Mouse (Mus musculus) midbrain, embryonic 15.5 days (tissue): ENCODE measurements around the gene Sclt1. TPM values are rescaled to one million over a fixed set of nuclear protein-coding genes. Genes with fewer than 3 reads are reported as not detected.
A peak's percentile ranks its signal among the peaks of the same experiment; 100 is the strongest.

ENCODE experiments used
- ATAC-seq: fragments of 200-750 bp; cut with Nextera tagmentation; replicated peaks from 2 replicates; pipeline ENCODE4 v1.8.0; 2017; ENCODE audit warnings: moderate TSS enrichment
- H3K27ac ChIP-seq: fragments of 300-500 bp; sonication (generic); 2 replicates; pipeline ENCODE4 v1.5.1; 2015; ENCODE audit warnings: mild to moderate bottlenecking, inconsistent platforms
- H3K27me3 ChIP-seq: fragments of 300-500 bp; sonication (generic); replicated peaks from 2 replicates; pipeline ENCODE4 v1.6.1; 2015; ENCODE audit warnings: inconsistent platforms
- H3K36me3 ChIP-seq: fragments of 300-500 bp; sonication (generic); replicated peaks from 2 replicates; pipeline ENCODE4 v1.6.1; 2015; ENCODE audit warnings: inconsistent platforms
- H3K4me1 ChIP-seq: fragments of 300-500 bp; sonication (generic); 2 replicates; pipeline ENCODE4 v1.6.1; 2015; ENCODE audit warnings: inconsistent platforms
- H3K4me2 ChIP-seq: fragments of 300-500 bp; sonication (generic); 2 replicates; pipeline ENCODE4 v1.6.1; 2015; ENCODE audit warnings: inconsistent platforms, mild to moderate bottlenecking, moderate library complexity
- H3K4me3 ChIP-seq: fragments of 300-500 bp; sonication (generic); 2 replicates; pipeline ENCODE4 v1.5.1; 2015; ENCODE audit warnings: mild to moderate bottlenecking, inconsistent platforms
- H3K9ac ChIP-seq: fragments of 300-500 bp; sonication (generic); 2 replicates; pipeline ENCODE4 v1.6.1; 2015; ENCODE audit warnings: mild to moderate bottlenecking, inconsistent platforms
- H3K9me3 ChIP-seq: fragments of 300-500 bp; sonication (generic); 2 replicates; pipeline ENCODE4 v1.6.1; 2016; ENCODE audit warnings: inconsistent platforms
- WGBS: fragments of 180-500 bp; shearing (Covaris S2); methylation state at CpG from one replicate; pipeline ENCODE4 v1.1.7; 2015; ENCODE audit warnings: mixed read lengths; 5-methylcytosine and 5-hydroxymethylcytosine counted together
- polyA plus RNA-seq: library from polyadenylated mRNA; unstranded; fragments of >200 nt; fragmentation: Nextera tagmentation; extraction: Ambion mirVana; gene quantifications from 2 replicates; pipeline ENCODE4 v1.2.1, GENCODE M21; 2015

The Sclt1 gene
- polyA plus RNA-seq, 1 experiment from 2014 or later: 20.9 TPM

- Histone ChIP-seq H3K27ac (no peak overlapping the region), H3K27me3 (no peaks in the 10 kb centered on the region), H3K4me1 (peaks cover 21% of the 10 kb centered on the region), H3K4me3 (no peak overlapping the region), H3K9ac (no peak overlapping the region), H3K9me3 (no peaks in the 10 kb centered on the region), H3K36me3 (peaks cover 3% of the 10 kb centered on the region; the same call in 1 of the 2 replicates), H3K4me2 (no peak overlapping the region)
- ATAC-seq: no peak
- WGBS: 94% methylated on average over 12 of the region's 12 CpGs
Observed at GRCm38 (mm10) chr3:41604629-41605321, 137.5 kb downstream of the Sclt1 start.

- Histone ChIP-seq H3K4me1 (peaks cover 21% of the 10 kb centered on the region), H3K4me3 (no peak overlapping the region), H3K9me3 (no peaks in the 10 kb centered on the region), H3K36me3 (no peaks in the 10 kb centered on the region), H3K27ac (peak overlapping the region; percentile 55), H3K4me2 (no peak overlapping the region), H3K27me3 (no peaks in the 10 kb centered on the region), H3K9ac (no peak overlapping the region)
- ATAC-seq: peak; percentile 60
- WGBS: 19% methylated on average over 5 of the region's 5 CpGs
Observed at GRCm38 (mm10) chr3:41603470-41604019, 138.8 kb downstream of the Sclt1 start.

DNA sequence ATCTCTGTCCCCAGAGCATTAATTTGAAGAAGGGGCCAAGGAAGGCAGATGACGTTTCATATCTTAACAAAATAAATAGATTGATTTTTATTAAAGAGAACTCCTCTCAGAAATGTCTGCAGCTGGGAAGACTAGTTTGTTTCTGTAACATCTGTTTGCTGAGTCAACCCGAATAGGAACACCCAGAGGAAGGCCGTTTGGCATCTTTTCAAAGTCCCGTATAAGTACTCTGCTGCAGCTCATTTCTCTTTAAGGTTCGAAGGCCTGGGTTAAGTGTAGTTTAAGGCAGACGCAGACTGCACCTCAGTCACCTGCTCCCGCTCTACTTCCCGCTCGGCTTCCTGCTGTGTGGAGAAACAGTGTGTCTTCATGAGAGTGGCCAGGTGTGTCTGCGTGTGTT is 139.4 kb downstream of the Sclt1 start:
- peak; percentile 6; the same call in 1 of the 2 replicates for ATAC-seq

GRCm38 (mm10) chr3:41601226-41602020 is 140.9 kb downstream of the Sclt1 start:
- ATAC-seq: no peak
- no peak overlapping the region for H3K27ac ChIP-seq
- WGBS: 72% methylated on average over 9 of the region's 9 CpGs

More for the DNA sequence above, 139.4 kb downstream of the Sclt1 start:
- peaks cover 21% of the 10 kb centered on the region for H3K4me1 ChIP-seq
- no peak overlapping the region for H3K9ac ChIP-seq
- 38% methylated on average over 10 of the region's 10 CpGs for WGBS
- H3K4me2 ChIP-seq: no peak overlapping the region
- H3K27ac ChIP-seq: peak overlapping the region; percentile 55
- no peaks in the 10 kb centered on the region for H3K27me3 ChIP-seq
- H3K36me3 ChIP-seq: no peaks in the 10 kb centered on the region
- H3K9me3 ChIP-seq: no peaks in the 10 kb centered on the region
- H3K4me3 ChIP-seq: no peak overlapping the region

DNA sequence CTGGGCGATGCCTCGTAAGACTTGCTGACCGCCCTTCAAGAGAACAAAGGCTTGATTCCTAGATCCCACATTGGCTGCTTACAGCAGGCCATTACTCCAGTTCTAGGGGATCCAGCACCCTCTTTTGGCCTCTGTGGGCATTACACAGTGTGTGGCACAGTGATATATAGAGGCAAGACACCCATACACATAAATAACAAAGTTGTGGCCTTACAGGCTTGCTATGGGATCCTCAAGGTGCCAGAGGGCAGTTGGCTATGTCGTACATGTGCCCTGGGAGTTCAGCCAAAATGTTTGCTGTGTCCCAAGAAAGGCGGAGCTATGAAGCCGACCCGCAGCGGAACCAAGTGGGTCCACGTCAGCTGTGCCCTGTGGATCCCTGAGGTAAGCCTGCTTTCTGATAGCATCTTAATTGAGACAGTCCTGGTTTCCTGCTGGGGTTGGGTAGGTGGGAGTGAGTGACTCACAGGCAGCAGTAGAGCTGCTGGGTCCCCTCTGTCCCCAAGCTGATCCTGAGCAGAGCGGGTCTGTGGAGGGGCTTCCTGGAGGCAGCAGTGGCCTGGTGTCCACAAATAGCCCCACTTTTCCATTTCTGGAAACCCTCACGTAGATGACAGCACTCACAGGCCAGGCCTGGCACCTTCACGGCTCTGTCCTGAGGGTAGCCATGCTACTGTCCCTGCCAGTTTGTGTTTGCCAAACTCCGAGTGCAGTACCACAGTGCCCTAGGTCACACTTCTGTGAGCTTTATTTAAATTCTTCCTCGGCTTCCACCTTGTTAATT is 142.3 kb downstream of the Sclt1 start:
- Histone ChIP-seq H3K4me1 (peaks cover 21% of the 10 kb centered on the region), H3K4me2 (no peak overlapping the region), H3K36me3 (no peaks in the 10 kb centered on the region; the same call in 1 of the 2 replicates), H3K9me3 (no peaks in the 10 kb centered on the region), H3K27me3 (no peaks in the 10 kb centered on the region), H3K9ac (no peak overlapping the region), H3K4me3 (no peak overlapping the region), H3K27ac (no peak overlapping the region)
- WGBS: 76% methylated on average over 14 of the region's 14 CpGs
- ATAC-seq: peak; percentile 37

More at GRCm38 (mm10) chr3:41601226-41602020, 140.9 kb downstream of the Sclt1 start:
- no peaks in the 10 kb centered on the region for H3K27me3 ChIP-seq
- H3K36me3 ChIP-seq: no peaks in the 10 kb centered on the region; the same call in 1 of the 2 replicates
- no peaks in the 10 kb centered on the region for H3K9me3 ChIP-seq
- no peak overlapping the region for H3K4me2 ChIP-seq
- peaks cover 21% of the 10 kb centered on the region for H3K4me1 ChIP-seq
- no peak overlapping the region for H3K4me3 ChIP-seq
- H3K9ac ChIP-seq: no peak overlapping the region

- H3K36me3 ChIP-seq: no peaks in the 10 kb centered on the region; the same call in 1 of the 2 replicates
- no peak overlapping the region for H3K27ac ChIP-seq
- peaks cover 18% of the 10 kb centered on the region for H3K4me1 ChIP-seq
- no peaks in the 10 kb centered on the region for H3K27me3 ChIP-seq
- no peak for ATAC-seq
- 94% methylated on average over 10 of the region's 10 CpGs for whole genome bisulfite sequencing
- H3K4me3 ChIP-seq: no peak overlapping the region
- no peak overlapping the region for H3K4me2 ChIP-seq
- no peak overlapping the region for H3K9ac ChIP-seq
- no peaks in the 10 kb centered on the region for H3K9me3 ChIP-seq
Observed at GRCm38 (mm10) chr3:41599226-41599625, 143.1 kb downstream of the Sclt1 start.

DNA sequence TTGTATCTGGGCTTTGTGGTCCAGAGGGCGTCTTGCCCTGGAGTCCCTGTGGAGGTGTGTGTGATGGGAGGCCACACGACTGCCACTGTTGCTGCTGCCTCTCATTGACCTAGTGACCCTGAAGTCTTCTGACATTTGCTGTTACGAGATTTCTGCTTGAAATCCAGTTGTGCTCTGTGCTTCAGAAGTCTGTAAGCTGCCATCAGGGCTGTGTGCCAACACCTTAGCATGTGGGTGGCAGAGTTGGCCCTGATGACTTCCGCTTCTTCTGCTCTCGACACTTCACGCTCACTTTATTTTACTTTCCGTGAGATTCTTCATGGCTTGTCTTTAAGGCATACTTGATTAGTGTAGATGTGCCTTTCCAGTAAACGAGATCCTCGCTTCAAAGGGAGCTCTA is 143.9 kb downstream of the Sclt1 start:
- H3K9me3 ChIP-seq: no peaks in the 10 kb centered on the region
- 75% methylated on average over 9 of the region's 9 CpGs for WGBS
- H3K4me2 ChIP-seq: no peak overlapping the region
- no peak overlapping the region for H3K4me3 ChIP-seq
- H3K27ac ChIP-seq: no peak overlapping the region
- H3K27me3 ChIP-seq: no peaks in the 10 kb centered on the region
- peaks cover 6% of the 10 kb centered on the region; the same call in 1 of the 2 replicates for H3K36me3 ChIP-seq
- no peak overlapping the region for H3K9ac ChIP-seq
- H3K4me1 ChIP-seq: peaks cover 10% of the 10 kb centered on the region
- no peak for ATAC-seq

DNA sequence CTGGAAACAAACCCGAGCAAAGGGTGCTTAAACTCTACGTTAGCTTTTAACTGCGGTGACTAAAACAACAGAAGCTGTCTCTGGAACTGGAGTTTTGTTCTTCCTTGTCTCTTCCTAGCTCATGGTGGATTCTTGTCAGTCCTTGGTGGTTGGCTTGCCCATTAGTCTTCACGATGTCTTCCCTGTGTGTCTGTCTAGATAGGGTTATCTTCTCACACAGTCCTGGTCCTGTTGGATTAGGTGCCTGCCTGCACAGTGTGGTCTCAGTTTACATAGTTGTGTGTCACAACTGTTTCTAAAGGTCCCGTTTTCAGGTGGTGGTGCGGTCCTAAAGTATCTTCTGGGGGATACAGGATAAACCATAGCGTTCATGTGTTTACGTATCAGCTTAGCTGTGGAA is 145.3 kb downstream of the Sclt1 start:
- H3K9ac ChIP-seq: no peak overlapping the region
- no peak overlapping the region for H3K27ac ChIP-seq
- no peak overlapping the region for H3K4me3 ChIP-seq
- H3K9me3 ChIP-seq: no peaks in the 10 kb centered on the region
- 95% methylated on average over 8 of the region's 8 CpGs for WGBS
- no peaks in the 10 kb centered on the region for H3K27me3 ChIP-seq
- H3K4me1 ChIP-seq: no peaks in the 10 kb centered on the region
- H3K4me2 ChIP-seq: no peak overlapping the region
- peaks cover 6% of the 10 kb centered on the region; the same call in 1 of the 2 replicates for H3K36me3 ChIP-seq
- ATAC-seq: no peak

- H3K36me3 ChIP-seq: peaks cover 6% of the 10 kb centered on the region; the same call in 1 of the 2 replicates
- 95% methylated on average over 4 of the region's 4 CpGs for WGBS
Observed at GRCm38 (mm10) chr3:41595010-41595409, 147.3 kb downstream of the Sclt1 start.

GRCm38 (mm10) chr3:41594097-41594879 is 148.0 kb downstream of the Sclt1 start:
- no peak for ATAC-seq
- Histone ChIP-seq H3K4me2 (no peak overlapping the region), H3K27ac (no peak overlapping the region), H3K4me3 (no peak overlapping the region), H3K27me3 (no peaks in the 10 kb centered on the region), H3K36me3 (peaks cover 6% of the 10 kb centered on the region; the same call in 1 of the 2 replicates), H3K4me1 (no peaks in the 10 kb centered on the region), H3K9me3 (no peaks in the 10 kb centered on the region), H3K9ac (no peak overlapping the region)
- WGBS: 86% methylated on average over 9 of the region's 9 CpGs

More at GRCm38 (mm10) chr3:41595010-41595409, 147.3 kb downstream of the Sclt1 start:
- Histone ChIP-seq H3K4me3 (no peak overlapping the region), H3K4me2 (no peak overlapping the region), H3K4me1 (no peaks in the 10 kb centered on the region), H3K9me3 (no peaks in the 10 kb centered on the region), H3K27me3 (no peaks in the 10 kb centered on the region), H3K27ac (no peak overlapping the region), H3K9ac (no peak overlapping the region)
- ATAC-seq: no peak

- no peak overlapping the region for H3K9ac ChIP-seq
- no peak for ATAC-seq
- no peaks in the 10 kb centered on the region for H3K4me1 ChIP-seq
- no peak overlapping the region for H3K27ac ChIP-seq
- no peaks in the 10 kb centered on the region for H3K9me3 ChIP-seq
- H3K4me2 ChIP-seq: no peak overlapping the region
- H3K27me3 ChIP-seq: no peaks in the 10 kb centered on the region
- peaks cover 6% of the 10 kb centered on the region; the same call in 1 of the 2 replicates for H3K36me3 ChIP-seq
- WGBS: 85% methylated on average over 7 of the region's 7 CpGs
- no peak overlapping the region for H3K4me3 ChIP-seq
Observed at GRCm38 (mm10) chr3:41592805-41593204, 149.5 kb downstream of the Sclt1 start.
